Mouse (Mus musculus): Measurements from ENCODE around the gene Atpif1.

Gene Atpif1

GRCm38 (mm10) chr4:132524808-132525207 is 8.7 kb downstream of the Atpif1 start:
- DNase-seq = no peak

GRCm38 (mm10) chr4:132524321-132524741 is 9.1 kb downstream of the Atpif1 start:
- no peak for DNase-seq

- DNase-seq = no peak
Measured at GRCm38 (mm10) chr4:132519188-132519587, 14.3 kb downstream of the Atpif1 start.

- no peak for DNase-seq
Measured at GRCm38 (mm10) chr4:132518066-132518465, 15.4 kb downstream of the Atpif1 start.

- DNase-seq = peak; percentile 91
Measured at GRCm38 (mm10) chr4:132515369-132516155, 17.9 kb downstream of the Atpif1 start.

- peak; percentile 74 for DNase-seq
Measured at GRCm38 (mm10) chr4:132514555-132515135, 18.8 kb downstream of the Atpif1 start.

GRCm38 (mm10) chr4:132513395-132514273 is 19.8 kb downstream of the Atpif1 start:
- peak; percentile 46 for DNase-seq

- no peak for DNase-seq
Measured at GRCm38 (mm10) chr4:132512080-132512479, 21.4 kb downstream of the Atpif1 start.

GRCm38 (mm10) chr4:132510352-132510798 is 23.1 kb downstream of the Atpif1 start, which contains the start of gene Sesn2:
Gene Sesn2, minus strand, starts transcription at chr4:132510501.
- DNase-seq = peak; percentile 97

GRCm38 (mm10) chr4:132509621-132510296 is 23.7 kb downstream of the Atpif1 start:
- DNase-seq = peak; percentile 71

- no peak for DNase-seq
Measured at GRCm38 (mm10) chr4:132507210-132507609, 26.2 kb downstream of the Atpif1 start.

GRCm38 (mm10) chr4:132506250-132506649 is 27.2 kb downstream of the Atpif1 start:
- DNase-seq = no peak

GRCm38 (mm10) chr4:132505800-132506199 is 27.7 kb downstream of the Atpif1 start:
- DNase-seq = no peak

GRCm38 (mm10) chr4:132505034-132505738 is 28.3 kb downstream of the Atpif1 start:
- DNase-seq = no peak

- no peak for DNase-seq
Measured at GRCm38 (mm10) chr4:132503344-132503743, 30.1 kb downstream of the Atpif1 start.

- DNase-seq = no peak
Measured at GRCm38 (mm10) chr4:132501639-132502038, 31.8 kb downstream of the Atpif1 start.

GRCm38 (mm10) chr4:132494271-132494918 is 39.1 kb downstream of the Atpif1 start:
- no peak for DNase-seq

- peak; percentile 54 for DNase-seq
Measured at GRCm38 (mm10) chr4:132492178-132493060, 41.0 kb downstream of the Atpif1 start.

GRCm38 (mm10) chr4:132491748-132492147 is 41.7 kb downstream of the Atpif1 start:
- no peak for DNase-seq

GRCm38 (mm10) chr4:132491057-132491456 is 42.4 kb downstream of the Atpif1 start:
- no peak for DNase-seq

All from cerebellum, adult 9-11 months (tissue).